Mouse (Mus musculus) bone marrow macrophage, adult 2 months (primary cell): ENCODE results near the gene Krtcap2.

Source experiments
- CTCF ChIP-seq: IDR thresholded peaks from 2 replicates; pipeline ENCODE4 v1.5.1; 2012; ENCODE audit warnings: low read depth, mild to moderate bottlenecking, low read length, moderate library complexity
- POLR2A ChIP-seq: IDR thresholded peaks from 2 replicates; pipeline ENCODE4 v1.6.1; 2012; ENCODE audit warnings: mild to moderate bottlenecking, low read depth, low read length, borderline replicate concordance

GRCm38 (mm10) chr3:89295685-89296230 lies 50.0 kb downstream of the Krtcap2 start:
- TF ChIP-seq POLR2A: no peak
- no peak for TF ChIP-seq CTCF
